Mouse (Mus musculus): ENCODE measurements at regions not wholly inside any gene's neighbourhood (a gene's known extent, or its start where the extent isn't known, plus 50 kb on each side); places are given as distances from the start of the nearest gene placed in this dataset.

DNA sequence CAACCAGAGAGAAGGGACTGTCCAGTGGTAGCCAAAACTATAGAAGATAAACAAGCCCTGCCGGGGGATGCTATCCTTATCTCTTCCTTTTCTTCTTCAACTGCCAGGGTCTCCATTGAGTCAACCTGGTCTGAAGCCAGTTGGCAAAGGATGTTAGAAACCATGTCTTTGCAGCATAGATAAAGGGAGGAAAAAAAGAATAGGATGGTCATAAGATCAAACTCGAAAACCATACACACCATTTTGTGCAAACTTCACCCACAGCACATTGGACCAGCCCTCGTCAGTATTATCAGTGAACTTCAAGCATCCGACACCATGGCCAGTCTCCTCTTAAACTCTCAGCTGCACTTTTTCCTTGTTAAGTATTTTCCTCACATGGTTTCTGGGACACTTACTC, 101.8 kb downstream of the Gm12728 start:
- Histone ChIP-seq H3K36me3 (no peaks in the 10 kb centered on the region), H3K27me3 (no peaks in the 10 kb centered on the region), H3K27ac (no peak overlapping the region), H3K9me3 (replicated peaks) (no peaks in the 10 kb centered on the region), H3K4me1 (replicated peaks) (no peaks in the 10 kb centered on the region), H3K4me3 (no peak overlapping the region), H3K4me2 (no peak overlapping the region), H3K9ac (no peak overlapping the region)
- no peak for ATAC-seq (replicated peaks; ENCODE audit: insufficient number of reproducible peaks, insufficient read depth, low FRiP score, low read depth)
- WGBS = 50% methylated on average over 4 of the region's 4 CpGs

DNA sequence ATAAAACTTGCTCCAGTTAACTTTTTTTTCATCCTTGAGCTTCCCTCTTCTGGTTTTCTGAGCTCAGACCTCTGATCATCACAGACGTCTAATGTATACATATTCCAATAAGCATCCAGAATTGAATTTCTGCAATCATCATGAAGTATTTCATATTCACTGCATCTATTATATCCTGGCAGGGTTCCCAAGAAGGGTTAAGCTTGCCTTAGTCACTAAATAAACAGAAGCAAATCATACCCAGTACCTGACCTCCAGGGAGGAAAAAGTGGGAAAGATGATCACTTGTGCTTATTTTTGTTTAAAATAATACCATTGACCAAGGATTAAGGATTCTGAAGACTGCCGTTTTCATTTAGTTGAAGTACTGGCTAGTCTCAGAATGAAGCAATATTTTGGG, 102.4 kb downstream of the Gm12728 start:
- Histone ChIP-seq H3K27me3 (no peaks in the 10 kb centered on the region), H3K4me2 (no peak overlapping the region), H3K9me3 (replicated peaks) (no peaks in the 10 kb centered on the region), H3K27ac (no peak overlapping the region), H3K9ac (no peak overlapping the region), H3K4me3 (no peak overlapping the region), H3K4me1 (replicated peaks) (no peaks in the 10 kb centered on the region), H3K36me3 (no peaks in the 10 kb centered on the region)
- WGBS = 63% methylated on average over 2 of the region's 2 CpGs
- no peak for ATAC-seq (replicated peaks; ENCODE audit: insufficient number of reproducible peaks, insufficient read depth, low FRiP score, low read depth)

DNA sequence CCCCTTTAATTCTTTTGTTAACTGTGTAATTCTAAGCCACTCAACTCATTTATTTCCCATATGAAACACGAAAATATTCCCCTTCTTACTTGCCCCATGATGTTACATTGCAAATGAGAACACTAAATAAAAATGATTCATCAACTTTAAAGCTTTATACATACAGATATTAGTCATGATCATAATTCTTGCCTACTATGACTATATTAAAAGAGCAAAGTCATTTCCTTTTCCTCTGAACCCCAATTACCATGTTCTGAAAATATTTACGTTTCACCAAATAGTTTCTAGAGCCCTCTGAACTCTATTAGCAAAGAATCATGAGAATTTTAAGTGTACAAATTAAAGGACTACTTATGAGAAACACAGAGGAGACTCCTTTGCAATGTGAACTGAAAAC, 105.4 kb downstream of the Gm12728 start:
- H3K9me3 ChIP-seq (replicated peaks) = no peaks in the 10 kb centered on the region
- WGBS = 61% methylated on average over 2 of the region's 2 CpGs
- no peaks in the 10 kb centered on the region for H3K27me3 ChIP-seq
- no peak overlapping the region for H3K9ac ChIP-seq
- no peak overlapping the region for H3K4me2 ChIP-seq
- no peaks in the 10 kb centered on the region for H3K36me3 ChIP-seq
- no peak for ATAC-seq (replicated peaks; ENCODE audit: insufficient number of reproducible peaks, insufficient read depth, low FRiP score, low read depth)
- no peak overlapping the region for H3K4me3 ChIP-seq
- H3K4me1 ChIP-seq (replicated peaks) = no peaks in the 10 kb centered on the region
- H3K27ac ChIP-seq = no peak overlapping the region

DNA sequence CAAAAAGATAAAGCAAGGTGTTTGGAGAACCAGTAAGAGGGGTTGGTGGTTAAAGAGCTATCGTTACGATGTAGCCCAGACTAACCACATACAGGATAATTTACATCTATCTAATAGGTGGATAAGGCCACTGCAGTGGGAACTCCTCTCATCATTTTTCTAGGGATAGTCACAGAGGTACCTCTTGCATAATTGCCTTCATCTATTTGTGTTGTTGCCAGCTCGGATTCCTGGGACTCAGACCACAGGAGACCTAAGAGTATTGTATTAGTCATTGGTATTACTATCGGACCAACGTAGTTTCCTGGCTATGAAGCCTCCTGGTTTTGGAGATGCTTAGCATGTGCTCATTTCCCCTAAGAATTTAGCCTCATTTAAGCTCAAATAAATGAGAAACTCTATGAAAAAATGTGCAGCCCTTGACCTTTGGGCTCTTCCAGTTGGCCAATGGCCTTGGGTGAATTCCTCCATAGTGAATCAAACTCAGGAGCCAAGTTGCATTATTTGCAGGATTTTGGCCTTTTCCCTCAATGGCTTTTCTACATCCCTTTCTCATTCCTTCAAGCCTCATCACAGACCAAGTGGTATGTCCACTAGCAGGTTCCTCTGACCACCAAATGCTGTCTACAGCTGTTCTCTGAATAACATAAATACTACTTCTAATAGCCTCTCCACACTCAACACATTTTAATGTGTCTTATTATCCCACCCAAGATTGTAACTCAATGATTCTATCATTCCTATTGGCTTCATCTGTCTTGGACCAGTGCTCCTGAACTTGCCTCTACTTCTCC, 108.6 kb downstream of the Gm12728 start:
- no peak for ATAC-seq (replicated peaks; ENCODE audit: insufficient number of reproducible peaks, insufficient read depth, low FRiP score, low read depth)
- no peaks in the 10 kb centered on the region for H3K9me3 ChIP-seq (replicated peaks)
- 91% methylated on average over 5 of the region's 5 CpGs for WGBS
- no peaks in the 10 kb centered on the region for H3K4me1 ChIP-seq (replicated peaks)
- H3K27me3 ChIP-seq = no peaks in the 10 kb centered on the region
- H3K4me3 ChIP-seq = no peak overlapping the region
- no peak overlapping the region for H3K9ac ChIP-seq
- no peaks in the 10 kb centered on the region for H3K36me3 ChIP-seq
- no peak overlapping the region for H3K4me2 ChIP-seq
- no peak overlapping the region for H3K27ac ChIP-seq

DNA sequence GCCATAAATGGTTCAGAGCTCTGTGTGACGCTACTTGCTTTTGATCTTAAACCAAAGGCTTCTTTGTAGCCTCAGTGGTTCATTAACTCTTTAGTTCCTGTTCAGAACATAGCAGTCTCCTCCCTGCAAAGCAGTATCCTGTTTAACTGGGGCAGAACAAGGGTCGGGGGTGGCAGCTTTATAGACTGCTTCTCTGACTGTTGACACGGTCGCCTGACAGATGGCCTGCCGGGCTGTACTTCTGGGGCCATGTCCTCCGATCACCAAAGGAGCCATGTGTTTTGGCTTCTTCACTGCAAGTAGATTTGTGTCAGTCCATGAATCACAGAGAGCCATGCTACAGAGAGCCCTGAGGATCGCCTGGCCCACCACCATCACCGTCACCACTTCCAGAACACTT, 115.2 kb downstream of the Gm12728 start:
- Histone ChIP-seq H3K4me1 (replicated peaks) (no peaks in the 10 kb centered on the region), H3K4me2 (no peak overlapping the region), H3K36me3 (no peaks in the 10 kb centered on the region), H3K27ac (no peak overlapping the region), H3K27me3 (peaks cover 5% of the 10 kb centered on the region; the same call in 1 of the 2 replicates), H3K4me3 (no peak overlapping the region), H3K9me3 (replicated peaks) (no peaks in the 10 kb centered on the region), H3K9ac (no peak overlapping the region)
- ATAC-seq (replicated peaks; ENCODE audit: insufficient number of reproducible peaks, insufficient read depth, low FRiP score, low read depth) = no peak
- WGBS = 65% methylated on average over 8 of the region's 8 CpGs

DNA sequence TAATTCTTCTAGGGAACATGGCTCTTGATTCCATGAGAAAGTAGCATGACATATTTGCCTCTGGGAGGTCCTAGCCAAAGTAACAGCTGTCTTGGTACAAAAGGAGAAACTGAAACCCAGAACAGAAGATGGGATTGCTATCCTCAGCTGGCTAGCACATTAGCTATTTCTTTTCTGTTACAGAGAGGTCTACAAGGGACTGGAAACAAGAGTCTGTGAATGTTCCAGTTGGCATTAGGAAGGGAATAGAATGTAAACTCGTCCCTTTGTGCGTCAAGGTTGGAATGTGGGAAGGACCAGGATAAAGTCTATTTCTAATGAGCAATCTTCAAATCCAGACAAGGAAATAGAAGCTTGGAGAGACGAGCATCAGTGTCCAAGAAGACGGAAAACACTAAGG, 116.7 kb downstream of the Gm12728 start:
- WGBS = 81% methylated on average over 4 of the region's 4 CpGs
- H3K27ac ChIP-seq = no peak overlapping the region
- no peak overlapping the region for H3K9ac ChIP-seq
- H3K36me3 ChIP-seq = no peaks in the 10 kb centered on the region
- no peaks in the 10 kb centered on the region for H3K9me3 ChIP-seq (replicated peaks)
- no peak for ATAC-seq (replicated peaks; ENCODE audit: insufficient number of reproducible peaks, insufficient read depth, low FRiP score, low read depth)
- peaks cover 5% of the 10 kb centered on the region; the same call in 1 of the 2 replicates for H3K27me3 ChIP-seq
- no peak overlapping the region for H3K4me2 ChIP-seq
- H3K4me3 ChIP-seq = no peak overlapping the region
- H3K4me1 ChIP-seq (replicated peaks) = no peaks in the 10 kb centered on the region

DNA sequence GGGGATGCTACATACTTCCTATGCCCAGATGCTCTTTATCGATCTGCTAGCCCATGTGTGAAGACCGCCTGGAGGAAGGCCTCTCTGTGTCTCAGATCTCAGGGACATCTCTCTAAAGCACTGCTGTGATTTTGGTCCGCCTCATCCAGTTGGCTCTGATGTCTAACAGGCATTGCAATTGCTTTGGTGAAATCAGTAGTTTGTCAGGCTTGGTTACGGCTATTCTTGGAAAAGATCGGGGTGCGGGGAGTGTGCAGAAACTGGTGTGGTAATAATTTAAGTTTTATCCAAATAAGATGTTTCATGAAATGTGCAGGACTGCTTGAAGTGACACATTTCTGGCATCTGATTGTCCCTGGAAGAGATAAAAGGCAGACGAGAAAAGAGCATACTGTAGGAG, 117.9 kb downstream of the Gm12728 start:
- H3K4me2 ChIP-seq = no peak overlapping the region
- WGBS = 76% methylated on average over 7 of the region's 7 CpGs
- H3K9ac ChIP-seq = no peak overlapping the region
- H3K27ac ChIP-seq = no peak overlapping the region
- H3K4me3 ChIP-seq = no peak overlapping the region
- peaks cover 5% of the 10 kb centered on the region; the same call in 1 of the 2 replicates for H3K27me3 ChIP-seq
- no peaks in the 10 kb centered on the region for H3K36me3 ChIP-seq
- H3K4me1 ChIP-seq (replicated peaks) = 0 out of 2 replicates have a peak, but pooled peaks cover 4% of the 10 kb centered on the region
- ATAC-seq (replicated peaks; ENCODE audit: insufficient number of reproducible peaks, insufficient read depth, low FRiP score, low read depth) = no peak
- no peaks in the 10 kb centered on the region for H3K9me3 ChIP-seq (replicated peaks)

DNA sequence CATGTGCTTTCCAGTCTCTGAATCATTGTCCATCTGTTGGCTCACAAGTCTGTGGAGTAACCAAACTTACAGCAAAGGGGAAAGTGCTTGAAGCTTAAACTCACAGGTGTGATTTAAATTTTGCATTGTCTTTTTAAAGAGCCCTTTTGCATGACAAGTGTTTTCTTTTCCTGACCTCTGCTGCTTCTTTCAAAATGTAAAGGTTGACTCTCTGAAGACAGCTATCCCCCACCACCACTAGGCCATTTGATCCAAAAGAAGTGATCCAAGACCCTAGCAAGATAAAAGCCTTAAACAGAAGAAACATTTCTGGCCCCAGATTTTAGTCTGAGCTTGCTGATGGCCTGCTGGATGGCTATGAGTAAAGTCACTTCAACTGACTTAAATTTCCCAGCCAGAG, 118.6 kb downstream of the Gm12728 start:
- H3K4me3 ChIP-seq = no peak overlapping the region
- no peak overlapping the region for H3K27ac ChIP-seq
- ATAC-seq (replicated peaks; ENCODE audit: insufficient number of reproducible peaks, insufficient read depth, low FRiP score, low read depth) = no peak

DNA sequence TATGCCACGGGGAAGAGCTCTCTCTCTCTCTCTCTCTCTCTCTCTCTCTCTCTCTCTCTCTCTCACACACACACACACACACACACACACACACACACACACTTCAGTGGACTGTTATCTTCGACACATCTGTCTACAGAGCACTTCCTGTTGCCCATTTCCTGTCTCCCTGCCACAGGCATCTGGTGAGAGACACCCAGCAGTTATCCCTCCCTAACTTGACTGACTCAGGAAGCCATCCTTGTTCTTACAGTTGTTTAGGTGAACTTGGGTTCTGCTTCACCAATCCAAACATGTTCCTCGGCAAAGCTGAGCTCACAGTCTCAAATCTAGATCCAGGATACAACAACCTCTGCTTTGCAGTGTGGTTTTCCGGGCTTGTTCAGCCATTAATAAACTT, 119.6 kb downstream of the Gm12728 start:
- peaks cover 4% of the 10 kb centered on the region; the same call in 1 of the 2 replicates for H3K27me3 ChIP-seq
- no peak overlapping the region for H3K9ac ChIP-seq
- WGBS = 56% methylated on average over 4 of the region's 4 CpGs
- no peak overlapping the region for H3K27ac ChIP-seq
- H3K4me3 ChIP-seq = no peak overlapping the region
- no peaks in the 10 kb centered on the region for H3K36me3 ChIP-seq
- 0 out of 2 replicates have a peak, but pooled peaks cover 4% of the 10 kb centered on the region for H3K4me1 ChIP-seq (replicated peaks)
- H3K9me3 ChIP-seq (replicated peaks) = no peaks in the 10 kb centered on the region
- H3K4me2 ChIP-seq = no peak overlapping the region
- no peak for ATAC-seq (replicated peaks; ENCODE audit: insufficient number of reproducible peaks, insufficient read depth, low FRiP score, low read depth)

More for the DNA sequence above, 118.6 kb downstream of the Gm12728 start:
- H3K9me3 ChIP-seq (replicated peaks) = no peaks in the 10 kb centered on the region
- H3K27me3 ChIP-seq = peaks cover 5% of the 10 kb centered on the region; the same call in 1 of the 2 replicates
- no peaks in the 10 kb centered on the region for H3K36me3 ChIP-seq
- no peak overlapping the region for H3K9ac ChIP-seq
- H3K4me1 ChIP-seq (replicated peaks) = 0 out of 2 replicates have a peak, but pooled peaks cover 4% of the 10 kb centered on the region
- H3K4me2 ChIP-seq = no peak overlapping the region

DNA sequence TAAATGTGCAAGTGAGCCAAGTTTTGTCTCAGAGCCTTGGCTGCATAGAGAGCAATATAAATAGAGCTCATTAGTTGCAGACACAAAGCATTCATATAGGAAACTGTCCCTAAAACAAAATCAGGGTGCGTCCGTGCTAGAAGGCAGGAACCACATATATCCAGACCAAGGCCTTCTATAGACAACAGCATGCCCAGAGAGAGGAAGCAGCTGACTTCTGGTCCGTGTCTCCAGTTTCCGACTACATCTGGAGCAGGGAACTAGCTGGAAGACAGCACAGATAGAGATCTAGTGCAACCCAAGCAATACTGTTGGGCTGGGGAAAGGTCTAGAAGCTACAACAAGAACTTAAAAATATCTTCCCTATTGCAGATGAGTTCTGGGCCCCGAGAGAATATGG, 121.0 kb downstream of the Gm12728 start:
- Histone ChIP-seq H3K4me2 (no peak overlapping the region), H3K9me3 (replicated peaks) (no peaks in the 10 kb centered on the region), H3K4me3 (no peak overlapping the region), H3K27me3 (no peaks in the 10 kb centered on the region), H3K9ac (no peak overlapping the region), H3K4me1 (replicated peaks) (0 out of 2 replicates have a peak, but pooled peaks cover 4% of the 10 kb centered on the region), H3K36me3 (no peaks in the 10 kb centered on the region), H3K27ac (no peak overlapping the region)
- no peak for ATAC-seq (replicated peaks; ENCODE audit: insufficient number of reproducible peaks, insufficient read depth, low FRiP score, low read depth)
- WGBS = 65% methylated on average over 5 of the region's 5 CpGs

DNA sequence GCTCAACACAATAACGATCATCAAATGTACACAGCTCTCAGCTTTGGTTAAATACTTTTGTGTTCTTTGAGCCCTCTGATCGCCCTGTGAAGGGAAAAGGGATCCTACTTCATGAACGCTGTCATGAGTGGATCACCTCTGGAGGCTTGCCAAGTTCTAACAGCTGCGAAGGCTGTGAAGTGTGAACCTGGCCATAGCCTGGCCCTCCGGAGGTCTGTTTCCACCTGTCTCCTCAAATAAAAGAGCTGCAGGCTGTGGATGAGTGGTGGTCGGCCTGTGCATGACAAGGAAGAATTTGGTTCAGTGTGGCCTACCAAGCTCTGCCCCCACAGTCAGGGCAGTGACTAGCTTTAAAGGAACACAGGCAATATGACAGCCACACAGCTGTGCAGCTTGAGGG, 122.0 kb downstream of the Gm12728 start:
- WGBS = 70% methylated on average over 6 of the region's 6 CpGs
- no peak overlapping the region for H3K4me3 ChIP-seq
- H3K27me3 ChIP-seq = 0 out of 2 replicates have a peak, but pooled peaks cover 3% of the 10 kb centered on the region
- H3K9me3 ChIP-seq (replicated peaks) = no peaks in the 10 kb centered on the region
- no peaks in the 10 kb centered on the region for H3K36me3 ChIP-seq
- no peak overlapping the region for H3K27ac ChIP-seq
- ATAC-seq (replicated peaks; ENCODE audit: insufficient number of reproducible peaks, insufficient read depth, low FRiP score, low read depth) = no peak
- H3K4me2 ChIP-seq = no peak overlapping the region
- H3K4me1 ChIP-seq (replicated peaks) = 0 out of 2 replicates have a peak, but pooled peaks cover 4% of the 10 kb centered on the region
- H3K9ac ChIP-seq = no peak overlapping the region

DNA sequence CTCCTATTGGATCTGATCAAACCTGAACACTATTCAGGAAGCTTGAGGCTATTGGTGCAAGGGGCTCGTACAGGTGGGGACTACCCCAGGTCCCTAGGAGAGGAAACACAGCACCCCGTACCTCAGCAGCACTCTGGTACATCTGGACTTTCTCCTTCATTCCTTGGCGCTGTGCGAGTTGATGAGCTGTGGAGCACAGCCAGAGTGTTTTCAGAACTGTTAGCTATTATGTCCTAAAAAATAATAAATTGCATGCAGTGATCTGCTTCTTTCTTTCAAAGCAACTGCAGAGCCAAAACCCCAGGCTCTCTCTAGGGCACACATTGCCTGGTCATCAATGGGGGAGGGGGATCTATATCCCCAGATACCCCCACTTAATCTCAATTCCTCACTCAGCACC, 122.6 kb downstream of the Gm12728 start:
- H3K4me1 ChIP-seq (replicated peaks) = 0 out of 2 replicates have a peak, but pooled peaks cover 4% of the 10 kb centered on the region
- no peaks in the 10 kb centered on the region for H3K36me3 ChIP-seq
- H3K27me3 ChIP-seq = peaks cover 7% of the 10 kb centered on the region; the same call in 1 of the 2 replicates
- H3K27ac ChIP-seq = no peak overlapping the region
- WGBS = 67% methylated on average over 4 of the region's 4 CpGs
- no peak for ATAC-seq (replicated peaks; ENCODE audit: insufficient number of reproducible peaks, insufficient read depth, low FRiP score, low read depth)
- H3K9me3 ChIP-seq (replicated peaks) = no peaks in the 10 kb centered on the region
- H3K4me3 ChIP-seq = no peak overlapping the region
- no peak overlapping the region for H3K9ac ChIP-seq
- H3K4me2 ChIP-seq = no peak overlapping the region

All from heart, embryonic 15.5 days (tissue).